Mouse (Mus musculus) frontal cortex, adult 2 months (tissue): ENCODE results near the gene Kcnma1. TPM values are rescaled to one million over a fixed set of nuclear protein-coding genes. Genes with fewer than 3 reads are reported as not detected.

Experiments
- DNase-seq, 2 experiments: peaks; one replicate each; pipeline ENCODE4 v3.0.0; 2022; ENCODE audit warnings: low spot score in 1 of 2; ENCODE audit errors: extremely low spot score in 1 of 2
- polyA plus RNA-seq: library from polyadenylated mRNA; depleted of rRNA; stranded (reverse); fragments of >200 nt; gene quantifications from 2 replicates; pipeline ENCODE4 v1.2.3, GENCODE M21; 2012

The Kcnma1 gene
- polyA plus RNA-seq, 1 experiment, result 51.9 TPM

- DNase-seq, result peak; percentile 68 to 79
Measured at GRCm38 (mm10) chr14:23982205-23982604, 32.1 kb downstream of the Kcnma1 start.

GRCm38 (mm10) chr14:23974685-23975084 lies 39.6 kb downstream of the Kcnma1 start:
- no peak for DNase-seq

- peak; percentile 75 to 79 for DNase-seq
Measured at GRCm38 (mm10) chr14:23966471-23966870, 47.8 kb downstream of the Kcnma1 start.

GRCm38 (mm10) chr14:23959061-23959460 lies 55.2 kb downstream of the Kcnma1 start:
- no peak for DNase-seq

GRCm38 (mm10) chr14:23957270-23957669 lies 57.0 kb downstream of the Kcnma1 start:
- no peak for DNase-seq

DNA sequence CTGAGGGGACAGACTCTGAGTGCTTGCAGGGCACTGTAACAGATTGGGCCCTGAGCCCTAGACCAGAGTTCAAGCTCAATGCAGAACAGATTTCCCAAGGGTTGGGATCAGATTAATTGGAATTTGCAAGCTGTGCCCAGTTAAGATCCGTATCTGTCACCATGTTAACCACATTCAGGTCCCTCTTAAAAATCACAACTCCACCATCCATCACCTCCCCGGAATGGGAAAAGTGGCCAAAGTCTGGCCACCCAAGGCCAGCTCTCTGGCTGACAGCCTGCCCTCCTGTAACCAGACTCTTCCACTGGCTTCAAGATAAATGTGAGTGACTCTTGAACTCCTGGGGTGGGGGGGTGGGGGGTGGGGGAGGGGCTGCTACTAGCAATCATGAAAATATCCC lies 70.4 kb downstream of the Kcnma1 start:
- DNase-seq, result no peak

DNA sequence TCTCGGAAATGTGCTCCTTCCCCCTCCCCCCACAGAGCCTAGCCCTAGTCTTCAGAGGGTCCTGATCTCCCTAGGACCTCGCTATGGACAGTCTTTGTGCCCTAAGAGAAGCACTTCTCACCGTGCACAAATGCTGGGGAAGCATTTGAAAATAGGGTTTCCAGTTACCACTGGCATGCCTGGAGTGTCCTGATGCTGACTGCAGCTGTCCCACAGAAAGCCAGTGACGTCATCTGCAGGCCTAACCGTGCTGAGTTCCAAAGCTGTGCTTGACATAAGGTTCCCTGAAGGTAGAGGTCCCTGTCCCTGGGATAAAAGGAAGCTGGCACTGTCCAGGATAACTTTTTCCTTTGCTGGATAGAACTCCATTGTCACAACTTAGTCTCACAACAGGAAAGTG lies 71.1 kb downstream of the Kcnma1 start:
- no peak for DNase-seq

- no peak for DNase-seq
Measured at GRCm38 (mm10) chr14:23942103-23942502, 72.2 kb downstream of the Kcnma1 start.

- no peak for DNase-seq
Measured at GRCm38 (mm10) chr14:23935016-23935415, 79.3 kb downstream of the Kcnma1 start.

GRCm38 (mm10) chr14:23931671-23932071 lies 82.6 kb downstream of the Kcnma1 start:
- DNase-seq, result no peak

GRCm38 (mm10) chr14:23929168-23929567 lies 85.1 kb downstream of the Kcnma1 start:
- DNase-seq, result peak in 1 of 2 experiments; percentile 37

DNA sequence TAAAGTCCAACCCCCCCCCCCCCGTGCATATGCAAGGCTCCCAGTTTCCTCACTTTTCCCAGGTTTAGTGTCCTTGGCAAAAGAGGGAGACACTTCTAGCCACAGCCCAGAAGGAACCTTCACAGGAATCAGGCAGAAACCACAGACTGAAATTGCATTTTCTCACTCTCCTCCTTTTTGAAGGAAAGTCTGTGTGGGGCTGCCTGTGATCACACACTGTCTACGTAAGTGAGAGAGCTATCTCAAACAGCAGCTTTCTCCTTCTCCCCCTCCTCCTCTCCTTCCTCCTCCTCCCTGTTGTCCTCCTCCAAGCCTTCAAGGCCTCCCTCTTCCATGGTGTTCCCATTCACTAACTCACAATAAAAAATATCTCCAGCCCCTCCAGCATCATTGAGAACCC lies 90.9 kb downstream of the Kcnma1 start:
- peak in 1 of 2 experiments; percentile 52 for DNase-seq

DNA sequence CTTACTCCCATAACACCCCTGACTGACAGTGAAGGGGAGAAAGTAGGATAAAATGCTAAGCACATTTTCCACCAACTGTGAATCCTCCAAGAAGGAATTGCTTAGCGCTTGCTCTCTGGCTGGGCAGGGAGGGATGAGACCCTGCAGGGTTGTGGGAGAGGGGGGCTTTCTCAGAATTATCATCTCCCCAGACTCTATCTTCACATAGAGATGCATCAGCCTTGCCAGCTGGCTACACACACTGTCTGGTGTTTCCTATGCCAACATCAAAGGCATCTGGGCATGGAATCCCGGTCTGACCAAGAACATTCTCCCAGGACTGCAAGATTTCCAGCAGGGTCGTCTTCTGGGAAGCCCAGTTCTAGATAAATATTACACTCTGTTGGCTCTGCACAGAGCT lies 91.5 kb downstream of the Kcnma1 start:
- no peak for DNase-seq

DNA sequence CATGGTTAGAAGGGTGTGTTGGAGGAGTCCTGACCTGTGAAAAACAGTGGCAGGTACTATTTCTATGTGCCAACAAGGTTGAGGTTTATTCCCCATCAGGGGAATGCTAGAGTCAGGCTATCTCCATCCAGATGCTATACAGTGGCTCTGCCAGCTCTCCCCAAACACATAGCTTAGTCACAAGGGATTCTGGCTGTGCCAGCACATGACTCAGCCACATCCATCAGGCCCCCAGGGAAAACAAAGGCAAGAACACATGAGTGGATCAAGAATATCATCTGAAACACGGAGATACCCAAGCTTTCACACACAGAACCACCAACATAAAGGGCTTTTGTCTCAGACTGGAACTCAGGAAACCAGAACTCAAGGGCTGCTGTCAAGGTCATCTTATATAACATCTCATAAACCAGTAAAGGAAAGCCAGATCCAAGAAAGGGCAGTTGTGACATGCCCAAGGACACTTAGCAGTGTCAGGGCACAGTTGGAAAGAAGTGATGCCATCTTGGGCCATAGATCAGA lies 103.1 kb downstream of the Kcnma1 start:
- peak in 1 of 2 experiments; percentile 66 for DNase-seq

DNA sequence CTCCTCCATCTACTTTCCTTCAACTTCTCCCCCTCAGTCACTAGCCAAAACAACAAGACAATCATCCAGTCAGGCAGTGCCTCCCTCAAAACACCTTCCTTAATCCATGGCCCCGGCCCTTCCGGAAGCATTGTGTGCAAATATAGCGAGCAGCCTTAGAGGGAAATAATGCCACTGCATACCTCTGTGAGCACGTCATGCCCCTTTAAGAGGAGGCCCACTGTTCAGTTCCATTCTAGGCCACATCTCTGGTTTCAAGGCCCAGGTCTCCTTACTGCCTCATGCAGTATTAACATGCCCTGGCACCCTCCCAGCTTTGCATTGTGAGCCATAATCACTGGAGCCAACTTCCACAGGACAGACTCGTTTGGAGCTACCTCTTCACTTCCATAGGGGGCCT lies 105.7 kb downstream of the Kcnma1 start:
- DNase-seq, result no peak

- DNase-seq, result no peak
Measured at GRCm38 (mm10) chr14:23902636-23903279, 111.5 kb downstream of the Kcnma1 start.

DNA sequence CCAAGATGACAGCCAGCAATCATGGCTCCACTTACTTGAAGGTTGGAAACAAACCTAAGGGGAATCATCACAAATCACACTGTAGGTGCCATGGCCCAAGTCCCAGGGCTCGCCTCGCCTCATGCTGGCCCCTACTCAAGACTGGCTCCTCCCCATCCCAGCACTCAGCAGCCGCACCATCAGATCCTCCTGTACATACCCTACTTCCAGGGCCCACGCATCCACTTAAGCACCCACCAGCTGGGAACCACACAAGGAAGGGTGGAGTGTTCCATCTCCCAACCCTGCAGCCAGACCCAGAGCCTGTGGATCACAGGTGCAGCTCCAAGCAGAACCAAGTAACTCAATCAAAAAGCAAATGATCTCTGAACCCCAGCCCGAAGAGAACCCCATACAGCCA lies 114.8 kb downstream of the Kcnma1 start:
- no peak for DNase-seq

GRCm38 (mm10) chr14:23897815-23898214 lies 116.5 kb downstream of the Kcnma1 start:
- peak; percentile 64 to 80 for DNase-seq

GRCm38 (mm10) chr14:23896036-23896435 lies 118.3 kb downstream of the Kcnma1 start:
- DNase-seq, result no peak

DNA sequence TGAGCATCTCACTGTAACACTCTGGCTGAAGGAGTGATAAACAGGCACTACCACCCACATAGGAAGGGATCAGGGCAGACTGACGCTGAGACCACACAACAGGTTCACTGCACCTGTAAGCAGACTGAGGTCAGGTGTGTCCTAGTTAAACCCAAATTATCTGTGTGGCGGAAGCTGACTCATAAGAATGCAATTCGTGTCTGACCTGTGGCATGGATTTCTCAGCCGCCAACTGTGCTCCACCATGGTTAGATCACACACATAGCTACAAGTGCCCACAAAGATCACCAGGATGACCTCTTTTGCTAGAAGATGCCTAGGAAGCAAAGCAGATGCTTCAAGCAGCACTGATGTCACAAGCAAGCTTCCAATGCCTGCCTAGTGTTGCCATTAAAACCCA lies 128.2 kb downstream of the Kcnma1 start:
- DNase-seq, result no peak

- DNase-seq, result peak; percentile 79 to 87
Measured at GRCm38 (mm10) chr14:23885539-23885938, 128.8 kb downstream of the Kcnma1 start.

GRCm38 (mm10) chr14:23885071-23885470 lies 129.2 kb downstream of the Kcnma1 start:
- peak in 1 of 2 experiments; percentile 34 for DNase-seq

DNA sequence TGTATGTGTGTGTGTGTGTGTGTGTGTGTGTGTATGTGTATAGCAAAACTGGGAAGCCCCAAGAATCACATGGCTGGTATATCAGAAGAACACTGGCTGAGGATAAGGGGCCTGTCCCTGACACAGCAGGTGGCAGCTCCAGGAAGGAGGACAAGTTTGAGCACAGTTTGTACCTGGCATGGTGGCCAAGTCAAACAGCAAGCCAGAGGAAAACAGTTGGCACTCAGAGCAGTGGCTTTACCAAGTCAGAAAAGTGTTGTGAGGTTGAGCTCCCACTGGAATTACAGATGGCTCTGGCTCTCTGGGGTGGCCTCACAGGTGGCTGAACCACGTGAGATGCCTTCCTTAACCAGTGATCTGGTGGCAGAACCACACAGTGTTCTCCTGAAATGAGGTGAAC lies 132.3 kb downstream of the Kcnma1 start:
- DNase-seq, result no peak
